Mouse (Mus musculus) midbrain, embryonic 11.5 days (tissue): ENCODE results near the gene Dlgap4. TPM values are rescaled to one million over a fixed set of nuclear protein-coding genes. Genes with fewer than 3 reads are reported as not detected.

Experiments
- ATAC-seq: fragments of 200-750 bp; cut with Nextera tagmentation; 2 replicates; pipeline ENCODE4 v1.8.0; 2017; ENCODE audit warnings: moderate TSS enrichment, moderate library complexity; ENCODE audit not compliant: low FRiP score
- DNase-seq: peaks from one replicate; pipeline ENCODE4 v3.0.0; 2015; ENCODE audit warnings: low spot score; ENCODE audit errors: missing footprints
- H3K27ac ChIP-seq: fragments of 300-500 bp; sonication (generic); 2 replicates; pipeline ENCODE4 v1.5.1; 2014; ENCODE audit warnings: low read depth, low read length
- H3K27me3 ChIP-seq: fragments of 300-500 bp; sonication (generic); 2 replicates; pipeline ENCODE4 v1.6.1; 2014; ENCODE audit warnings: mild to moderate bottlenecking, low read length, moderate library complexity, mixed read lengths; ENCODE audit not compliant: control insufficient read depth, insufficient read depth
- H3K36me3 ChIP-seq: fragments of 300-500 bp; sonication (generic); 2 replicates; pipeline ENCODE4 v1.6.1; 2014; ENCODE audit warnings: mild to moderate bottlenecking, low read length, moderate library complexity, mixed read lengths; ENCODE audit not compliant: control insufficient read depth, insufficient read depth
- H3K4me1 ChIP-seq: fragments of 300-500 bp; sonication (generic); 2 replicates; pipeline ENCODE4 v1.6.1; 2014; ENCODE audit warnings: low read length; ENCODE audit not compliant: control insufficient read depth, insufficient read depth
- H3K4me2 ChIP-seq: fragments of 300-500 bp; sonication (generic); 2 replicates; pipeline ENCODE4 v1.6.1; 2014; ENCODE audit warnings: mild to moderate bottlenecking, moderate library complexity
- H3K4me3 ChIP-seq: fragments of 300-500 bp; sonication (generic); 2 replicates; pipeline ENCODE4 v1.5.1; 2014; ENCODE audit warnings: low read depth, low read length
- H3K9ac ChIP-seq: fragments of 300-500 bp; sonication (generic); 2 replicates; pipeline ENCODE4 v1.6.1; 2014; ENCODE audit warnings: low read length
- H3K9me3 ChIP-seq: fragments of 300-500 bp; sonication (generic); 2 replicates; pipeline ENCODE4 v1.6.1; 2016; ENCODE audit warnings: low read length; ENCODE audit not compliant: control insufficient read depth
- WGBS: fragments of 180-500 bp; shearing (Covaris S2); extraction: QIAGEN DNeasy Blood & Tissue Kit; methylation state at CpG from one replicate; pipeline ENCODE4 v1.1.7; 2014; 5-methylcytosine and 5-hydroxymethylcytosine counted together
- polyA plus RNA-seq: library from polyadenylated mRNA; unstranded; fragments of >200 nt; fragmentation: Nextera tagmentation; extraction: Ambion mirVana; gene quantifications from 2 replicates; pipeline ENCODE4 v1.2.1, GENCODE M21; 2014

The Dlgap4 gene
- polyA plus RNA-seq, 1 experiment from 2014 or later = 127 TPM

DNA sequence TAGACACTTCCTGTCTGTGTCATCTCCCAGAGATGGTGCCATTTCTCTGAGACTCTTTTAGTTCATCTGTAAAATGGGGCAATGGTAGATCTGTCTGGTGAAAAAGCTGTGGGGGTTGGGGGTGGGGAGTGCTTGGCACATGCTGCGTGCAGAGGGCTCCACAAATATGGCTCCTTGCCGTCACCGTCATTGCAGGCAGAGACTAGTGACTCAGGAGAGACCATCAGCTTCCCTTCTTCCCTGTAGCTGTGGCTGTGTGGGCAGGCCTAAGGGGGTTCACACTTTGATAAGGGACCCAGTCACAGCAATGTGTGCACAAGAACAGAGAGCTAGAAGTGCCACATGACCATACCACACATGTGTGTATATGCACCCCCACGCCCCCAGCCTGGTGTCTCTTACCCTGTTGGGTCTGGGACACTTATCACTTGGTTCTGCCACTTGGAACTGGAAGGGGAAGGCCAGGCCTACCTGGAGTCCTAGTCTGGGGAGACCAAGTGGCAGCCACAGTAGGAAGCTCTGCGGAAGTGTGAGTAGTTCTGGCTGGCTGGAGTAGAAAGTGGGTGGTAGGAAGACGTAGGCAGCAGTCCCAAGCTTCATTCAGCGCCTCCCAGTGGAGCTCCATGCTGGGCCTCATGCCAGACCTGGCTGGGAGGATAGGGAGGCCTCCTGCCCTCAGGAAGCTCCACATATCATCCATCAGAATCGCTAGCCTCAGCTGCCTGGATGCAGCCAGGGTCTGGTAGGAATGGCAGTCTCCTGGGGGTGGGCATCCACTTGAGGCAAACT is 60.6 kb downstream of the Dlgap4 start:
- no peaks in the 10 kb centered on the region for H3K9me3 ChIP-seq
- H3K9ac ChIP-seq = no peak overlapping the region
- DNase-seq (no peak), ATAC-seq (no peak)
- no peak overlapping the region for H3K4me3 ChIP-seq
- H3K36me3 ChIP-seq = no peaks in the 10 kb centered on the region
- H3K4me2 ChIP-seq = no peak overlapping the region
- no peaks in the 10 kb centered on the region for H3K27me3 ChIP-seq
- no peak overlapping the region for H3K27ac ChIP-seq
- WGBS = 80% methylated on average over 8 of the region's 8 CpGs
- no peaks in the 10 kb centered on the region for H3K4me1 ChIP-seq

DNA sequence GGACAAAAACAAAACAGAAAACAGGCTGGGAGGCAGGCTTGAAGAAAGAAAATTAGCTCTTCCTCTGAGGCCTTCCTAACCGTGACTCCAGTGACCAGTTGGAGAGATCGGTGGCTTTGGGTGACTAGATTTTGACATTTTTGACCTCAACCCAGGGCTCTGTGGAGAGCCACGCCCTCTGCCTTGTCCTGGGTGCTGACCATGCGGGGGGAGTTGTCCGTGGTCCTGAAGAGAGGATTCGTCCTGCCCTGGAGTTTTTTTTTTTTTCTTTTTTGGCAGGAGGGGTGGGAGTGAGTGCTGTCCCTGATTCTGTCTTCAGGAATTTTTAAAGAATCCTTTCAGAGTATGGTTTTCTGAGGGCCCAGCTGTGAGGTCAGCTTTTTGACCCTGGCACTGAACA is 63.4 kb downstream of the Dlgap4 start:
- 19% methylated on average over 6 of the region's 6 CpGs for WGBS
- no peaks in the 10 kb centered on the region for H3K4me1 ChIP-seq
- no peak overlapping the region for H3K27ac ChIP-seq
- no peak overlapping the region for H3K4me3 ChIP-seq
- ATAC-seq (no peak), DNase-seq (no peak)
- no peaks in the 10 kb centered on the region for H3K36me3 ChIP-seq
- no peaks in the 10 kb centered on the region for H3K9me3 ChIP-seq
- H3K9ac ChIP-seq = no peak overlapping the region
- no peaks in the 10 kb centered on the region for H3K27me3 ChIP-seq
- H3K4me2 ChIP-seq = no peak overlapping the region

DNA sequence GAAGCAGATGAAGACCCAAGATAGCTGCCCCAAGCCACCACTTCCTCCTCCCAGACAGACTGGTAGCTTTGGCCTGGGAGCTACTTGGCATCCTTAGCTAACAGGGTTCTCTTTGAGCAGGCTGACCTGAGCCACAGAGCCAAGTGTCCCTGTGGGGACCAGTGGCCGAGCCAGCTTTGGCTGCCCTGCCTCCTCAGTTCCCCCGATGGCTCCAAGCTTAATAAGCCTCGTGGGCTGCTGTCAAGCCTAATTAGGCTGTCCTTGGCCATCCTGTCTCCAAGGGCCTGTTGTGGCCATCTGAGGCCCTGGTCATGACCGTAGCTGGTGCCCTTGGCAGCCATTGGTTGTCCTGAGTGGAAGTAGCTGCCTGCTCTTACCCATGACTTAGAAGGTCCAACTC is 64.6 kb downstream of the Dlgap4 start:
- H3K4me3 ChIP-seq = no peak overlapping the region
- 77% methylated on average over 4 of the region's 4 CpGs for WGBS

DNA sequence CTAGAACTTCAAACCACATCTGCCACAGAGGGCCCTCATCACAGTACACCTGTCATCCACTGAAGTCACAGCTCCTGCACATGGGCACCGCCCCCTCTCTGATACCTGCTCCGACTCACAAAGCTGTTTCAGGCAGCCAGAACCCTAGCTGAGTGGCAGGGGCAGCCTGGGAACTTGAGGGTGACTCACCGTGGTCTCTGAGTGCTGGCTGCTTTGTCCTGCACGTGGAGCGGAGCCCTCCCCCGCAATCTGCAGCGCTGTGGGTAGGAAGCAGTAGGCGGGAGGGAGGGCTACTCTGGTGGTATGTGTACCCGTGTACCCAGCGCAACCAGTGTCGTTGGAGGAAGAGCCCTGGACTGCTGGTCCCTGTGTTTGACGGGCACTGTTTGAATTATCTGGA is 69.5 kb downstream of the Dlgap4 start:
- ATAC-seq = no peak
- H3K4me2 ChIP-seq = no peak overlapping the region
- no peak for DNase-seq
- H3K4me1 ChIP-seq = no peaks in the 10 kb centered on the region
- H3K4me3 ChIP-seq = no peak overlapping the region
- no peak overlapping the region for H3K27ac ChIP-seq
- WGBS = 63% methylated on average over 12 of the region's 12 CpGs
- H3K9ac ChIP-seq = no peak overlapping the region
- no peaks in the 10 kb centered on the region for H3K9me3 ChIP-seq
- no peaks in the 10 kb centered on the region for H3K36me3 ChIP-seq
- H3K27me3 ChIP-seq = no peaks in the 10 kb centered on the region

More for the DNA sequence above, 64.6 kb downstream of the Dlgap4 start:
- no peaks in the 10 kb centered on the region for H3K9me3 ChIP-seq
- H3K27me3 ChIP-seq = no peaks in the 10 kb centered on the region
- H3K4me2 ChIP-seq = no peak overlapping the region
- no peaks in the 10 kb centered on the region for H3K36me3 ChIP-seq
- no peak overlapping the region for H3K9ac ChIP-seq
- H3K27ac ChIP-seq = no peak overlapping the region
- DNase-seq = no peak
- ATAC-seq = no peak
- H3K4me1 ChIP-seq = no peaks in the 10 kb centered on the region

DNA sequence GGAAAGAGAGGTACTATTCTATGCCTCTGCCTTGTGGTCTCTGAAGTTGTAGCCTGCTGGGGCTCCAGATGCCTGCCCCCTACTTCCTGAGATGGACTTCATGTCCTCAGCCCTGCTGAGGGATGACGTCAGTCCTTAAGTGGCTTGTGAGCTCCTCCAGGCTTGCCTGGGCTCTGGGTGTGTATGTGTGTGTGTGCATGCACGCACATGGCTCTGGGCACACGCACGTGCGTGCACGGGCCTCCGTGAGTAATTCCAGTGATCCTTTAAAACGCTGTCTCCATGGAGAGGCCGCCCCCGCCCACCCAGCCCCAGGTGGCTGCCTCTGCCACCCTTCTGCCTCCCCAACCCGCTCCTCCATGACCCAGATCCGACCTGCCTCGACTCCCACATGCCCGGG is 72.5 kb downstream of the Dlgap4 start:
- H3K27me3 ChIP-seq = no peaks in the 10 kb centered on the region
- H3K9ac ChIP-seq = no peak overlapping the region
- no peak overlapping the region for H3K27ac ChIP-seq
- WGBS = 80% methylated on average over 14 of the region's 14 CpGs
- H3K4me1 ChIP-seq = peaks cover 7% of the 10 kb centered on the region
- H3K4me2 ChIP-seq = no peak overlapping the region
- H3K9me3 ChIP-seq = no peaks in the 10 kb centered on the region
- DNase-seq (no peak), ATAC-seq (no peak)
- H3K4me3 ChIP-seq = no peak overlapping the region
- no peaks in the 10 kb centered on the region for H3K36me3 ChIP-seq

DNA sequence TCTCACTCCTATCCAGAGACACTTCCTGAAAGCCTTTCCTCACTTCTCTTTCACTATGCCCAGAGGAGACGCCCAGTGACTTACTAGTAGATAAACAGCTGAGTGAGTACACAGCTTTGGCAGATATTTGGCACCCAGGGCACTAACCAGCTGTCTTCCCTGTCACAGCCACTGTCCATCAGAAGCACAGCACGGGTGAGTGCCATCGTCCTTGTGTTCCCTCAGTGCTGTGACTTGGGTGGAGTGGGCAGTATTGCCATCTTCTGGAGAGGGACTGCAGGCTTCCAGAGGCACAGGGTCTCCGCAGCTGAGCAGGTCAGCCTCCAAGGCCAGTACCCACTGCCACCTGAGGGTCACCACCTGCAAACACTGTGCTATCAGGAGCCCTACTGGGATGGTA is 73.2 kb downstream of the Dlgap4 start:
- ATAC-seq (no peak), DNase-seq (no peak)
- Histone ChIP-seq H3K9me3 (no peaks in the 10 kb centered on the region), H3K4me2 (no peak overlapping the region), H3K36me3 (no peaks in the 10 kb centered on the region), H3K4me1 (peaks cover 7% of the 10 kb centered on the region), H3K4me3 (no peak overlapping the region), H3K9ac (no peak overlapping the region), H3K27me3 (no peaks in the 10 kb centered on the region), H3K27ac (no peak overlapping the region)
- 77% methylated on average over 4 of the region's 4 CpGs for WGBS

DNA sequence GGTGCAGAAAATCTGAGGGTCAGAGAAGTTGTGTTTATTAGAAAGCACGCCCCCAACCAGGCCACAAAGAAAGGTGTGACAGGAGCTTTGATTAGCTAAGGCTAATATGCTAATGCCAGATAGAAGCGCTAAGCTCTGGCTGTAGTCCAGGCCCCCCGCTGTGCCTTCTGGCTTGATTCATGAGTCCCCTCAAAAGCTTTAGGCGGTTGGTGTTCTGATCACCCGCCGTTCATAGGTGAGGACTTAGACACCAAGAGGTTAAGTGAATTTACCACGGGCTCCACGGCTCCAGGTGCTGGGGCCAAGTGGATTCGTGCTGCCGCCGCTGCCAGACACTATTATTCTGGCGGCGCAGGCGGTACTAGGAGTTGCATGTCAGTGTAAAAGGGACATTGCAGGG is 75.1 kb downstream of the Dlgap4 start:
- WGBS = 4% methylated on average over 14 of the region's 14 CpGs
- Histone ChIP-seq H3K27me3 (no peaks in the 10 kb centered on the region), H3K4me3 (no peak overlapping the region), H3K9me3 (no peaks in the 10 kb centered on the region), H3K36me3 (no peaks in the 10 kb centered on the region), H3K4me1 (peaks cover 7% of the 10 kb centered on the region), H3K9ac (no peak overlapping the region), H3K27ac (no peak overlapping the region), H3K4me2 (peak overlapping the region; percentile 19; the same call in 1 of the 2 replicates)
- ATAC-seq = no peak
- DNase-seq = peak; percentile 90

DNA sequence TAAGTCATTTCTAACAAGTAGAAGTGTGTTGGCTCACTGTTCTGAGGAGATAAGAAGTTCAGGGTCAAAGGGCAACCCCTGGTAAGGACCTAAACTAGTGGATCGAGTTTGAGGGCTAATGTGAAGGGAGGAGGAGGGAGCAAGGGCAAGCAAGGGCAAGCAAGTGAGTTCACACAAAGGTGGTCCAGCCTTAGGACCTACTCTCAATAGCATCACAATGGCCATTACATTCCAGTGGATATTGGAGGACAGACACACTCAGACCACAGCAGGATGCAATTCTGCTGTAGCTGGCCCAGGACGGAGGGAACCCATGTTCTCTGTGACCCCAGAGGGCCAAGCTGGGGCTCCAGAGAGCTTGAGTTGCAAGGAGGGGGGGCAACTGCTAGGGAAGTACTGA is 77.3 kb downstream of the Dlgap4 start:
- DNase-seq (no peak), ATAC-seq (no peak)
- 31% methylated on average over 2 of the region's 2 CpGs for WGBS
- H3K9ac ChIP-seq = no peak overlapping the region
- H3K27me3 ChIP-seq = no peaks in the 10 kb centered on the region
- H3K4me1 ChIP-seq = peaks cover 9% of the 10 kb centered on the region
- H3K4me3 ChIP-seq = no peak overlapping the region
- no peaks in the 10 kb centered on the region for H3K9me3 ChIP-seq
- H3K27ac ChIP-seq = no peak overlapping the region
- H3K36me3 ChIP-seq = no peaks in the 10 kb centered on the region
- H3K4me2 ChIP-seq = no peak overlapping the region

DNA sequence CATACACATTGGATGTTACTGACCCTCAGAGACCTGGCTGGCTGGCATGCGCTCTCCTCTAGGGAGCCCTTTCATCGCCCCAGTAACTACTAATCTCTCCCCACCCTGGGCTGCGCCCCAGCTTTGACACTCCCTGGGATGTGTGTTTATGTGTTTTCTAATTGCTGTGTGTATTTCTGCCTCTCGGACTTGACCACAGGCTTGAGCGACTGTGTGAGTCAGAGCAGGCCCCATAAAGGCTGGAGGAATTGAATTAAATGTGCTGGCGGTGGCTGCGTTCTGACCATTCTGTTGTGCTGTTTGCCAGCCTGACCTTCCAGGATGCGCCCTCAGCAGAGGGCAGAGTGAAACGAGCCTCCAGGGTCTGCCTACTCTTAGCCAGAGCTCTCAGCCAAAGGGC is 78.2 kb downstream of the Dlgap4 start:
- no peak overlapping the region for H3K27ac ChIP-seq
- WGBS = 62% methylated on average over 9 of the region's 9 CpGs
- H3K4me3 ChIP-seq = no peak overlapping the region
- H3K9me3 ChIP-seq = no peaks in the 10 kb centered on the region
- H3K4me1 ChIP-seq = peaks cover 9% of the 10 kb centered on the region
- H3K36me3 ChIP-seq = no peaks in the 10 kb centered on the region
- DNase-seq (no peak), ATAC-seq (no peak)
- no peak overlapping the region for H3K4me2 ChIP-seq
- no peak overlapping the region for H3K9ac ChIP-seq
- H3K27me3 ChIP-seq = no peaks in the 10 kb centered on the region
